Mouse (Mus musculus) ES-E14 (cell line): ENCODE data around the gene 9430038I01Rik. TPM values are rescaled to one million over a fixed set of nuclear protein-coding genes. Genes with fewer than 3 reads are reported as not detected.
"Not testable (repeated sequence)": the region's sequence is repeated elsewhere in the genome, so short reads cannot be mapped to it uniquely, and the experiment has no call there.

Source experiments
- DNase-seq: peaks from one replicate; pipeline ENCODE4 v3.0.0-alpha.2; 2013; ENCODE audit warnings: low read depth, low spot score
- H3K27ac ChIP-seq: 2 replicates; pipeline ENCODE4 v1.5.1; 2012; ENCODE audit warnings: low read depth, mild to moderate bottlenecking, low read length, moderate library complexity, mixed read lengths; ENCODE audit not compliant: poor library complexity, insufficient read depth, severe bottlenecking
- H3K36me3 ChIP-seq: 2 replicates; pipeline ENCODE4 v1.6.1; 2012; ENCODE audit warnings: mild to moderate bottlenecking, low read length, moderate library complexity, mixed read lengths; ENCODE audit not compliant: control insufficient read depth, poor library complexity, insufficient read depth, severe bottlenecking
- H3K4me1 ChIP-seq, 2 experiments: fragments of 150-350 bp in 1 of 2; sonication (generic) in 1 of 2; 2 replicates each; pipeline ENCODE4 v1.6.1; 2012; ENCODE audit warnings: low read length in 2 of 2, mild to moderate bottlenecking in 1 of 2, mixed read lengths in 1 of 2; ENCODE audit not compliant: control insufficient read depth in 2 of 2, insufficient read depth in 2 of 2, poor library complexity in 1 of 2
- H3K4me3 ChIP-seq, 2 experiments: fragments of 150-350 bp in 1 of 2; sonication (generic) in 1 of 2; 2 replicates each; pipeline ENCODE4 v1.5.1; 2012; ENCODE audit warnings: low read length in 2 of 2, low read depth in 1 of 2, mild to moderate bottlenecking in 1 of 2, mixed read lengths in 1 of 2; ENCODE audit not compliant: insufficient read depth in 1 of 2, poor library complexity in 1 of 2, severe bottlenecking in 1 of 2
- H3K9ac ChIP-seq: 2 replicates; pipeline ENCODE4 v1.6.1; 2012; ENCODE audit warnings: low read depth, mild to moderate bottlenecking, low read length, mixed read lengths; ENCODE audit not compliant: poor library complexity, insufficient read depth, severe bottlenecking
- H3K9me3 ChIP-seq: fragments of 150-350 bp; sonication (generic); 2 replicates; pipeline ENCODE4 v1.6.1; 2012; ENCODE audit warnings: low read depth, mild to moderate bottlenecking, low read length; ENCODE audit not compliant: control insufficient read depth, insufficient read depth
- CHD2 ChIP-seq: IDR thresholded peaks from 2 replicates; pipeline ENCODE4 v1.6.1; 2014; ENCODE audit warnings: mild to moderate bottlenecking, low read depth, low read length, inconsistent platforms
- HCFC1 ChIP-seq: IDR thresholded peaks from 2 replicates; pipeline ENCODE4 v1.6.1; 2012; ENCODE audit warnings: low read length, inconsistent platforms, borderline replicate concordance; ENCODE audit not compliant: insufficient read depth
- MAFK ChIP-seq: IDR thresholded peaks from 2 replicates; pipeline ENCODE4 v1.6.1; 2014; ENCODE audit warnings: mild to moderate bottlenecking, low read depth, low read length, inconsistent platforms; ENCODE audit not compliant: insufficient read depth
- ZC3H11A ChIP-seq: IDR thresholded peaks from 2 replicates; pipeline ENCODE4 v1.6.1; 2012; ENCODE audit warnings: low read depth, mild to moderate bottlenecking, inconsistent platforms, low read length, borderline replicate concordance
- ZNF384 ChIP-seq: IDR thresholded peaks from 2 replicates; pipeline ENCODE4 v1.6.1; 2012; ENCODE audit warnings: low read depth, low read length, inconsistent platforms
- in situ Hi-C, 2 experiments: fragments of 600-800 bp; cut with MboI; formaldehyde crosslinking; loops; one replicate each; pipeline ENCODE4 v1.15.1; 2025; ENCODE audit warnings: low sequenced_read_pairs in 2 of 2, inconsistent platforms in 1 of 2; ENCODE audit not compliant: unreplicated experiment in 2 of 2
- total RNA-seq: library from RNA; depleted of rRNA; stranded (reverse); fragments of 300-350 nt; gene quantifications from 2 replicates; pipeline ENCODE4 v1.2.3, GENCODE M21; 2012; rRNA removed

9430038I01Rik gene
- total RNA-seq: 10.1 and 11.4 TPM in 2 replicates

DNA sequence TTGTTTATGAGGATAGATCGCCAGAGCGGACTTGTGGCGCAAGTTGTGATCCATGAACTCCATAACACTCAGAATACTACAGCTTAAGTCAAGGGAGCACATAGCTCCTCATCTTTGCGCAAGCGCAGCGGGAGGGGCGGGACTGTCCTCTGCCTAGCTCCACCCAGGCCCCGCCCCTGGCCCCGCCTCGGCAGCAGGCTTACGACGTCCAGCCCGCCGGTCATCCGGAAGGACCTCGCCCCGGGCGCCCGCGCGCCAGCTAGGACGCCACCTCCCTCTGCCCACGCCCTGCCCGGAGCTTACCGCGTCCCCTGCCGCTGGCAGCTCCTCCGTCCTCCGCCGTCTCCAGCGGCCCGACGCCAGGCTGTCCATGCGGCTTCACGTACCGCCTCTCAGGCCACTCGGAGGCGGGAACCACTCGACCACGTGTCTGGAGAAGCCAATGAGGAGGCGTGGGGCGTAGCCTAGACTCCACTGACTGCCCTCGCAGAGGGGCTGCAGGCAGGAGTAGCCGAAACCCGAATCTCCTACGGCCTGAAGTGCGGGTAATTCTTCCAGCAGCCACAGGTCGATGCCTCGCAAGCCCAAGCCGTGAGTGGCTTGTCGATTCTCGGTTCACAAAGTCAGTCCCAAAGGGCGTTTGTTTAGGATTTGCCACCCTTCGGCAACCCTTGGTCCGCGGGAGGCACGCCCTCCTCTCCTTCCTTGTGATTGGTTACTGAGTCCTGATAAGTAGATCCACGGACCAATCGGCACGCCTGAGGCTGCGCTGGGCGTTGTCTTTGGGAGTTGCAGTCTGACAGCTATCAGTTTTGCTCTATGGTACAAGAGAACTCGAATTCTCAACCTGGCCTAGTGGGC, at the start of gene 9430038I01Rik:
9430038I01Rik (minus strand) TSS at position 426 of the 861 bp plus-strand sequence.
- Histone ChIP-seq H3K27ac (peak within 1 kb of the TSS; percentile 51; the same call in 1 of the 2 replicates), H3K9ac (peak within 1 kb of the TSS; percentile 84), H3K4me3 (peak within 1 kb of the TSS; percentile 79 to 92), H3K36me3 (no peaks in the 10 kb centered on the region), H3K9me3 (no peaks in the 10 kb centered on the region; the same call in 1 of the 2 replicates), H3K4me1 (peaks cover 0 to 4% of the 10 kb centered on the region in 2 experiments; a peak in 1 of 4 replicates)
- in situ Hi-C loops: no loop called here
- no peak for TF ChIP-seq HCFC1
- no peak for TF ChIP-seq MAFK
- no peak for TF ChIP-seq ZC3H11A
- TF ChIP-seq CHD2: peak; percentile 74
- peak; percentile 93 for DNase-seq

DNA sequence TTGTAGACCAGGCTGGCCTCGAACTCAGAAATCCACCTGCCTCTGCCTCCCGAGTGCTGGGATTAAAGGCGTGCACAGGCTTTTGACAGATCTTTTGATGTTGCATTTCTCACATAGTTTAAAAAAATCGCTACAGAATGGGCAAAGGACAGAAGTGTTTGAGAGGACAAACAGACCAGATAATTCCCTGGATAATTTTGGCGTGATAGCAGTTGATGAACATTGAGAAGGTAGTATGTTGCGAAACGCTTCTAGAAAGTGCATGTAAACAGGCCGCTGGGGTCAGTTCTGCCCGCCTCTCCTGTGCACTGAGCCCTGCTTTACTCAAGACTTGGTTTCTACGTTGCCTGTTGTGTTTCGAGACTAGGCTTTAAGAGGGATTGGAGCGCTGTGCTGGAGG, 34.8 kb upstream of the 9430038I01Rik start:
- Histone ChIP-seq H3K9ac (no peak overlapping the region), H3K4me1 (peaks cover 2 to 5% of the 10 kb centered on the region in 2 experiments; a peak in 3 of 4 replicates), H3K9me3 (no peaks in the 10 kb centered on the region), H3K4me3 (no peak overlapping the region), H3K36me3 (peaks cover 18% of the 10 kb centered on the region), H3K27ac (no peak overlapping the region)
- TF ChIP-seq HCFC1 (no peak), ZC3H11A (no peak), ZNF384 (no peak), MAFK (no peak), CHD2 (no peak)
- in situ Hi-C loops: no loop called here
- no peak for DNase-seq

GRCm38 (mm10) chr7:137442951-137443350, 32.4 kb upstream of the 9430038I01Rik start:
- H3K36me3 ChIP-seq: peaks cover 10% of the 10 kb centered on the region
- no peaks in the 10 kb centered on the region for H3K9me3 ChIP-seq
- no peak overlapping the region for H3K4me3 ChIP-seq
- peaks cover 2 to 10% of the 10 kb centered on the region in 2 experiments; a peak in 3 of 4 replicates for H3K4me1 ChIP-seq
- no peak overlapping the region for H3K9ac ChIP-seq
- in situ Hi-C loops: no loop called here
- TF ChIP-seq ZNF384: no peak
- TF ChIP-seq ZC3H11A: no peak
- TF ChIP-seq CHD2: no peak
- no peak for TF ChIP-seq MAFK
- no peak for TF ChIP-seq HCFC1
- no peak for DNase-seq
- H3K27ac ChIP-seq: no peak overlapping the region

DNA sequence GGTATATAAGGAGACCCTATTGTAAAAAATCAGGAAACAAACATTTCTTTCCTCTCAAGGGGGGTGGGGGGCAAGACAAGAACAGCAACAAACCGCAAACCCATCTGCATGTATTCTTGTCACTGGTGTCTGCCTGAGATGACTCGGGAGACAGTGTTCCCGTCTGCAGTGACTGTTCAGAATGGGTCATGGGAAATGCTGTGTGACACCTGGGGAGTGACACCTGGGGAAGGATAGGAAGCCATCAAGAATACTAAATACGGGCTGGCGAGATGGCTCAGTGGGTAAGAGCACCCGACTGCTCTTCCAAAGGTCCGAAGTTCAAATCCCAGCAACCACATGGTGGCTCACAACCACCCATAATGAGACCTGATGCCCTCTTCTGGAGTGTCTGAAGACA, 28.4 kb upstream of the 9430038I01Rik start:
- H3K36me3 ChIP-seq, DNase-seq, in situ Hi-C loops, H3K9me3 ChIP-seq, H3K27ac ChIP-seq: not testable (repeated sequence)
- Histone ChIP-seq H3K9ac (peak overlapping the region; percentile 94; the same call in 1 of the 2 replicates), H3K4me1 (peaks cover 5 to 15% of the 10 kb centered on the region in 2 experiments), H3K4me3 (peak overlapping the region; percentile 95 to 97)
